Mouse (Mus musculus) embryonic fibroblast, embryonic 13.5 days (primary cell): ENCODE results near the gene Asb18. TPM values are rescaled to one million over a fixed set of nuclear protein-coding genes. Genes with fewer than 3 reads are reported as not detected.

ENCODE experiments used
- H3K27ac ChIP-seq: 2 replicates; pipeline ENCODE4 v1.5.1; 2012; ENCODE audit warnings: low read length, control low read depth, inconsistent platforms; ENCODE audit not compliant: insufficient read depth
- H3K4me1 ChIP-seq: 2 replicates; pipeline ENCODE4 v1.6.1; 2011; ENCODE audit warnings: low read length; ENCODE audit not compliant: control insufficient read depth, insufficient read depth
- H3K4me3 ChIP-seq: 2 replicates; pipeline ENCODE4 v1.5.1; 2011; ENCODE audit warnings: mild to moderate bottlenecking, control low read depth, low read length; ENCODE audit not compliant: insufficient read depth
- CTCF ChIP-seq: IDR thresholded peaks from 2 replicates; pipeline ENCODE4 v1.5.1; 2011; ENCODE audit warnings: mild to moderate bottlenecking, control low read depth, low read length, moderate library complexity, borderline replicate concordance; ENCODE audit not compliant: insufficient read depth
- POLR2A ChIP-seq: IDR thresholded peaks from 2 replicates; pipeline ENCODE4 v1.6.1; 2011; ENCODE audit warnings: low read depth, mild to moderate bottlenecking, control low read depth, low read length, moderate library complexity
- polyA plus RNA-seq: library from polyadenylated mRNA; stranded (reverse); fragments of >200 nt; gene quantifications from 2 replicates; pipeline ENCODE4 v1.2.4, GENCODE M21; 2011; ENCODE audit warnings: low read depth; ENCODE audit not compliant: missing spikeins, insufficient read length

The Asb18 gene
- polyA plus RNA-seq, 1 experiment: not detected

DNA sequence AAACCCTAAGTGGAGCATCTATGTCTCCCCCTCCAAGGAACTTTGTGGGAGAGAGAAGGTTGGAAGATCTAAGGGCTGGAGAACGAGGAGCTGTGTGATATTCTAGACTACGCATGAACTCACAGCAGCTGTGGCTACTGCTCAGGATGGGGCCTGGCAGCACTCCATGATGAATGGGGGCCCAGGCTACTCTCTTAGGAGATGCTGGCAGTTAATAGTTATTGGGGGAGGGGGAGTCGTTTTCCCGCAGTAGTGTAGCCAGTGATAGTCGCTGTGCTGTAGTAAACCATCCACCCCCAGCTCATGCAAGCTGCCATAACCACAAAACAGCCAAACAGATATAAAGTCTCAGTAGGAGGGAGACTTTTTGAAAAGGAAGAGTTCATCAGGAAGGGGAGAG is 102.1 kb downstream of the Asb18 start:
- Histone ChIP-seq H3K4me3 (no peak overlapping the region), H3K27ac (no peak overlapping the region), H3K4me1 (no peaks in the 10 kb centered on the region)
- TF ChIP-seq CTCF (no peak), POLR2A (no peak)

DNA sequence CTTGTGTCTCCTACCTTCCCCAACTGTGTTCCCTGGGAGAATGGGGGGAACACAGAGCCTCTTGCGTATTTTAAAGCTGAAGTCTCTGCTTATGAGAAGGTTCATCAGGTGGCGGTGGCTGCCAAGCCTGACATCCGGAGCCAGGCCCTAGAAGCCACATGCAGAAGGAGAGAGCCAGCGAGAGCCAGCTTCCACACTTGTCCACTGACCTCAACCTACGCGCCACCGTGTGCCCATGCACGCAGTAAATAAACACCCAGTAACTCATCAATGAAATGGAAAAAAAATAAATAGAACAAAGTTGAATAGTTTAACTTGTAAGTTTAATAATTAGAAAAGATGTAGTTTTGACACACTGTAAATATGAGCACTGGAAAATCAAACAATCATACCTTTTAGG is 104.7 kb downstream of the Asb18 start:
- H3K27ac ChIP-seq: no peak overlapping the region
- TF ChIP-seq POLR2A (no peak), CTCF (no peak)
- H3K4me3 ChIP-seq: no peak overlapping the region
- H3K4me1 ChIP-seq: no peaks in the 10 kb centered on the region

DNA sequence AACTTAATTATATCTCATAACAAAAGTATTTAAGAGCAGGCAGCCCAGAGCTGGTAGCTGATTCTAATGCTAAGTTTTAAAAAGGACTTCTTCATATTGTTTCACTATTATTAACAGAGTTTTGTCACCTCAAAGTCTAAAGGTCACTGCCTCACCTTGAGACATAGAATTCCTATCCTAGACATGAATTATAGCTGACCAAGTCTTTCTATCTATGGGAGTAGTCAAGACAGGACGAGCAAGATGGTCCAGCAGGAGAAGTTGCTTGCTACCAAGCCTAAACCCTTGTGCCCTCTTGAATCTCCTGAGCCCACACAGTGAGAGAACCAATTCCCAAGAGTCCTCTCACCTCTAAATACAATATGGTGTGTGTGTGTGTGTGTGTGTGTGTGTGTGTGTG is 111.8 kb downstream of the Asb18 start:
- Histone ChIP-seq H3K27ac (no peak overlapping the region), H3K4me3 (no peak overlapping the region), H3K4me1 (no peaks in the 10 kb centered on the region)
- TF ChIP-seq CTCF (no peak), POLR2A (no peak)

DNA sequence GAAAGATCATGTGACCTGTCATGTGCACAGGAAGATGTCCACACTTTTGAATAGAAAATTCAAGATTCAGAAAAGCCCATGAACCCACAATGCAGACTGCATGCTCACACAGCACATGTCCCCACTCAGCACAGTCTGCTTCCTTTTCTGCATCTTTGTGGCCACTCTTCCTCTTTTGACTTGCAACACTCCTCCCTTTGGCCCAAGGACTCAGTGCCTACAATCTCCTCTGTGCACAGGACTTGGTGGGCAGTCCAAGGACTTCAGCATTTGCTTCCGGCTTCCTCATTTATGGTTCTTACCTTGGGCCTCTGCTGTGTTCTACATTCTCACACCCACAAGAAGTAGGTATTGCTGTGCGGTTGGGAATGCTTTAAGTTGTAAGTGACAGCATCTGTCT is 112.2 kb downstream of the Asb18 start:
- Histone ChIP-seq H3K4me3 (no peak overlapping the region), H3K4me1 (no peaks in the 10 kb centered on the region), H3K27ac (no peak overlapping the region)
- TF ChIP-seq POLR2A (no peak), CTCF (no peak)

DNA sequence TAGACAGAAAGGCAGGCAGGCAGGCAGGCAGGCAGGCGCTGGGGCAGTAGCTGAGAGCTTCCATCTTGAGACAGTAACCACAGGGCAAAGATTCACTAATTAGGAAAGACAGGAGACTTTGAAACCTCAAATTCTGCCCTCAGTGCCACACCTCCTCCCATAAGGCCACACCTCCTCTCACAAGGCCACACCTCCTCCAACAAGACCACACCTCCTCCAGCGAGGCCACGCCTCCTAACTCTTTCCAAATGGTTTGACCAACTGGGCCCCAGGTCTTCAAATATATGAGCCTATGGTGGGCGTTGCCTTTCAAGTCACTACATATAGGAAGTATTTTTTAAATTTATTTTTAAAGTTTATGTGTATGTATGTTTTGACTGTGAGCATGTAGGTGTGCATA is 113.1 kb downstream of the Asb18 start:
- TF ChIP-seq POLR2A (no peak), CTCF (no peak)
- no peaks in the 10 kb centered on the region for H3K4me1 ChIP-seq
- H3K4me3 ChIP-seq: no peak overlapping the region
- no peak overlapping the region for H3K27ac ChIP-seq

Other genes with a start within 250 kb of the Asb18 start
- not detected in 2 replicates for gene Gbx2, start 83.5 kb downstream of the Asb18 start, polyA plus RNA-seq
- not detected in 2 replicates for gene Iqca, start 138.7 kb upstream of the Asb18 start, polyA plus RNA-seq
- gene Ackr3, start 189.3 kb upstream of the Asb18 start, polyA plus RNA-seq: 21.9 and 28.2 TPM in 2 replicates